Mouse (Mus musculus) adrenal gland (tissue): ENCODE data around the gene Ctsd.
"Not testable (repeated sequence)": the region's sequence is repeated elsewhere in the genome, so short reads cannot be mapped to it uniquely, and the experiment has no call there.

Source experiments
- intact Hi-C: fragments of 180-260 bp; cut with DNase I; formaldehyde crosslinking; loops from one replicate; pipeline ENCODE4 v1.15.1; 2025
- long read RNA-seq, 2 experiments: library from polyadenylated mRNA; unstranded; transcript quantifications; one replicate each; pipeline ENCODE4 v2.0.0; 2020; ENCODE audit warnings: borderline replicate concordance in 1 of 2; ENCODE audit not compliant: insufficient replicate concordance in 1 of 2

Gene Ctsd
- long read RNA-seq, experiment 1, transcript Ctsd-202 (9 exons, 2,127 nt) = major isoform, 1,205 of 1,325 reads
- long read RNA-seq, experiment 1, partial matches to known transcripts = 97 of 1,325 reads
- long read RNA-seq, experiment 1, other reads (novel, unspliced or antisense) = 22 of 1,325 reads
- long read RNA-seq, experiment 2, transcript Ctsd-202 (9 exons, 2,127 nt) = major isoform, 738 of 816 reads
- long read RNA-seq, experiment 2, partial matches to known transcripts = 56 of 816 reads
- long read RNA-seq, experiment 2, other reads (novel, unspliced or antisense) = 22 of 816 reads

DNA sequence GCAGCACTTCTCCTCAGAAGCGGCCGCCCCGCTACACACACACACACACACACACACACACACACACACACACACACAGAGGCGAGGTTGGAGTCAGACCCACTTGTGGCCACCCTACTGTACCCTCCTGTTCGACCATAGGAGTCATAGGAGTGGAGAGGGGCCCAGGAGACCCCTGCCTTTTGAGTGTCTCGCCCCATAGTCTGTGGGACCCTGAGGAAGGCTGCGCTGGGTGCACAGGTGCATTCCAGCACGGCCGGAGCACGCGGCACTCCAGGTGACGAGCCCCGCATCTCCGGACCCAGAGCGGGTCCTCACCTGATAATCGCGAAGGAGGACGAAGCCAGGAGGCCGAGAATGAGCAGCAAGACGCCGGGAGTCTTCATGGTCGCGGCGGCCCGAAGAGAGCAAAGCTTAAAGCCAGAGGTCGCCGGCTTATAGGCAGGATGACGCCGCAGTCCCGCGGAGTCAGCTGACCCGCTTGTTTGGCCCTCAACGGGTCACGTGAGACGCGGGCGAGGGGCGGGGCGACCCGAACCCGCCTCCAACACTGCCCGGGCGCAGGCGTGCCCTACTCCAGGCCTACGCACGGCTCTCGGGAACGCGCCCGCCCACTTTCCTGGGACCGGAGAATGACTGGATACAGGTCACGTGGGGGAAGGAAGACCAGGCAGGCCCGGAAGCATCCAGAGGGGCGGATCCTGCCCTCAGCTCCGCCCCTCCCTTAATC is at the start of gene Ctsd:
TSS of gene Ctsd (minus strand) at position 620 of the 730 bp plus-strand sequence.
- intact Hi-C loops = no loop called here

DNA sequence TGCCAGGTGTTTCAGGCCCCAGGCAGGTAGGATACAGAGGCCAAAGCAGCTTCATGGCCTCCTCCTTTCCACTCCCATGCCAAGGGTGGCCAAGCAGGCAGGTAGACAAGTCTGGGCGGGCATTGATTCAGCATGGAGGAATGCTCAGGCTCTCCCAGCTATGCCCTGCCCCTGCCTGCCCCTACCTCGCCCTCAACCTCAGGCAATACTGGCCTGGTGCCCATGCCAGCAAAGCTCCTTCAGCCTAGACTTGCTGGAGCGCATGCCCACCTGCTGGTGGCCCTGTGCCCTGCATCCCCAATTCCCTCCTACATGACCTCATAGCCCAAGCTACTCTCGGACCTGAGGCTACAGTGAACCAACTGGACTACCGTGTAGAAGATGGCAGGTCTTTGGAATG is 49.5 kb upstream of the Ctsd start:
- intact Hi-C loops = loop anchor here (5.0 kb wide), 1 partner anchor 145 kb away; no protein-coding TSS in a partner anchor

- intact Hi-C loops = loop anchor here (5.0 kb wide), 1 partner anchor 147 kb away; no protein-coding TSS in a partner anchor
These were observed 47.7 kb upstream of the Ctsd start for GRCm38 (mm10) chr7:142435524-142435923.

GRCm38 (mm10) chr7:142434137-142434865 is 46.5 kb upstream of the Ctsd start, which contains the start of gene Syt8:
Syt8 (plus strand) TSS chr7:142434850.
- intact Hi-C loops = no loop called here

DNA sequence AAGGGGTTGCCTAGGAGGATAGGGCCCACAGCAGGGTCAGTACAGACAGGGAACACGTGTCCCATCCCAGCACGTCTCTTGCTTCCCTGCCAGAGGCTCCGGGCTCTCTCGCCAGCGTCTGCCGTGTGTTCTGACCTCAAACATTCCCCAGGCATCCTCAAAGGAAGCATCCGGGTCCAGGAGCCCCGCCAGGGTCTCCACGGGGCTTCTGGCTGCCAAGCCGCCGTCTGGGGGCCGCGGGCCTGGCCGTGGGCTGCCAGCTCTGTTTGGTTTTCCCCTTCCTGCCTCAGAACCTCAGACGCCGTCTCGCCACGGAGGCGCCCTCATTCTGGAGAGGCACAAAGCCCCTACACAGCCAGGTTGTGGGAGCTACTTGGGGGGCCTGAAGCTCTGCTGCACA is 45.8 kb upstream of the Ctsd start:
- intact Hi-C loops = no loop called here

DNA sequence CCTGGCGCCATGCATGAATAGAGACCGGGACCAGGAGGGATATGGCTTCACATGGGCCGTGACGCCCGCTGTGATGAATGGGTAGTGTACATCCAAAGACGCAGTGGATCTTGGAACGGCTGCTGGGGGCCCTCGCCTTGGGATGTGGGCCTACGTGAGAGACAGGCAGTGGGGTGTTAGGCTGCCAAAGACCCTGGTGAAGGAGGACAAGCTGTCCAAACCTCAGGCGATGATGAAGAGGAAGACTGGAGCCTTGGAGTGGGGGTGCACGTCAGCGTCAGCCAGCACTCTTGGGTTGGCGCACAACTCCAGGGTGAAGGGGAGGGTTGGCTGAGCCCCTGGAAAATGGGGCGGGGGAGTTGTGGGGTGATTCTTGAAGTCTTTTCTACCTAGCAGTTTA is 43.3 kb upstream of the Ctsd start:
- intact Hi-C loops = no loop called here

GRCm38 (mm10) chr7:142430160-142430678 is 42.4 kb upstream of the Ctsd start:
- intact Hi-C loops = no loop called here

DNA sequence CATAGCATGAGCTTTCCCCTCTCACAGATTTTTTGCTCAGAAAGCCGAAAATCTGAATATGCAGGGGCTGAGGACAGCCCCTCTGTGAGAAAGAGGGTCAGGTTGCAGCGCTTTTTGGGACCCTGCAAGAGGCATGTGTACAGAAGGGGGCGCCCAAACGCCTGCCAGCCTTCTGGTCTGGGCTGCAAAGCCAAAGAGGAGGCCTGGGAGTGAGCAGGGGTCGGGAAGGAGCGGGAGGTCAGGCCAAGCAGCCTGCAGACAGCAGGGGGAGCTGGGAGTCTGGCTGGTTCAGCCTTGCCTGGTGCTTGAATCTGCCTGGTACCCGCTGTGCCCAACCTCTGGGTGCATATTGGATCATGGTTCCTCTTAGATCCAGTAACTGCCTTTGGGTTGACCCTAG is 40.4 kb upstream of the Ctsd start:
- intact Hi-C loops = no loop called here

- intact Hi-C loops = no loop called here
These were observed 37.9 kb upstream of the Ctsd start for GRCm38 (mm10) chr7:142425641-142426213.

DNA sequence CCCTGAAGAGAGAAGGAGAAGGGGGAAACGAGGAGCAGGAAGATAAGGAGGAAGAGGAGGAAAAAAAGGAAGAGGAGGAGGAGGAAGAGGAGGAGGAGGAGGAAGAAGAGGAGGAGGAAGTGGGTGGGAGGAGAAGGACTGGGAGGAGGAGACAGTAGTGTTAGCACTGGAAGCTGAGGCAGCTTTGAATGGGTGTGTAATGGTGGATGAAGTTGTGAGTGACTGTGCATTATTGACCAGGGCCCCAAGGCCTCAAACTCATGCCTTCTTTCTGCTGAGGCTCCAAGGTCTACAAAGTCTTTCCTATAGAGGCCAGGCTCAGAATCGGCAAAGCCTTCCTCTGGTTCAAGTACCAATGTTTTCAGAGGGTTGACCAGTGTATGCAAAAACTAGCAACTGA is 34.0 kb upstream of the Ctsd start:
- intact Hi-C loops = no loop called here

DNA sequence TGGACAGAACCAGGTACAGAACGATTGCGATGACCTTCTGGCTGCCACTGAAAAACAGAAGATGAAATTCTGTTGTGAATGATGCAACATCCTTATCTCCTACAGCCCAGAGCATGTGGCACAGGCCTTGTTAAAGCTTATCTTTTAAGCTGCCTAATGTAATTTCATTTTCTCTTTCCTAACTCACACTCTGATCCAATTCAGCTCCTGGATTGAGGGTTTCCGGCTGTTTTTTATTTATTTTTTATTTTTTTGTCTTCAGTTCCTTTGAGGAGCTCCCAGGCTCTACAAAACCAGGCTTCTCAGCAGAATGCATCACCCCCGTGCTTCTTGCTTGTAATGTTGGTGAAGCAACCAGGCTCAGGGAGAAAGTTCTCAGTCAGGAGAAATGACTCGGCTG is 32.0 kb upstream of the Ctsd start:
- intact Hi-C loops = no loop called here

DNA sequence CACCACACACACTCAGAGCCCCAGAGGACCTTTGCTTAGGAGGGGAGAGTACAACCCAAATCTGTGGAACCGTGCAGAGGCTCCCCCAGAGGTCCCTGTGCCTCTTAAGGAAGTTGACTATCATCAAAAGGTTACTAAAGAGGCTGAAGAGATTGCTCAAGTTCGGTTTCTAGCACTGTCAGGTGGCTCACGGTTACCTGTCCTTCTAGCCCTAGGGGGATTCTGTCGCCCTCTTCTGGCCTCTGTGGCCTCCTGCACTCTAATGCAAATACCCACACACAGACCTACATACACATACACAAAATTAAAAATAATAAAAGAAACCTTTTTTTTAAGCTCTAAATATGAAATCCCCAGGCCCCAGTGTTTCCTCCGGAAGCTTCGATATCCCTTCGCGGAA is 30.8 kb upstream of the Ctsd start:
- intact Hi-C loops = no loop called here

DNA sequence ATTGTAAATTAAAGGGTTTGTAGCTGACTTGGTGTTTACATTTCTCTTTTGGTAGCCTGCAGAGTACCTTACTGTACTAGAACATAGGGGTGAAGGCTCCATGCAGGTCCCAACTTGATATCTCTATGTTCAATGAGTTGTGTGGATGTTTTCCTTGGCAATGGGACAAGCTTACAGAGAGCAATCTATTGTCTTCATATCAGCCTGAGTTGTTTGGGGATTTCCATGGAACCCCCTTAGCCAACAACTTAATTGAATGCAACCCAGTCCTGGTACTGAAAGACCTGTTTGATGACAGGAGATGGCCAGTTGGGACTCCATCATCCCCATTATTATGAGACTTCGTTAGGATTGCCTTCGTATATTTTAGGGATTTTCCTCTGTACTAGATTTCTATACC is 30.2 kb upstream of the Ctsd start:
- intact Hi-C loops = no loop called here

DNA sequence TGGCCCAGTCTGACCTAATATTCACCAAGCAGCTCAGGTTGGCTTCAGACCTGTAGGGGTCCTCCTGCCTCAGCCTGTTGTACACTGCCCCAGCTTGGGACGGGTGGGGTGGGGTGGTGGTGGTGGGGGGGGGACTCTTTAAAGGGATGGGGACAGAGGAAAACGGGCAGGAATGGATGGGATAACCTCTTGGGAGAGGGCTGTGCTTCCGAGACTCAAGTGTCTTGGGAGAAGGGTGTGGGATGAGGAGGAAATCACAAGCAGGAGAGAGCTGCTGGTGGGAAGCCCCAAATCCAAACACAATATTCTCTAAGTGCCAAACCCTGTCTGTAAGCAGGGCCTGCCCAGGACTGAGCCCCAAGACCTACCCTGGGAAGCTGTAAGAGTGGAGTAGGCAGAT is 28.4 kb upstream of the Ctsd start:
- intact Hi-C loops = no loop called here

DNA sequence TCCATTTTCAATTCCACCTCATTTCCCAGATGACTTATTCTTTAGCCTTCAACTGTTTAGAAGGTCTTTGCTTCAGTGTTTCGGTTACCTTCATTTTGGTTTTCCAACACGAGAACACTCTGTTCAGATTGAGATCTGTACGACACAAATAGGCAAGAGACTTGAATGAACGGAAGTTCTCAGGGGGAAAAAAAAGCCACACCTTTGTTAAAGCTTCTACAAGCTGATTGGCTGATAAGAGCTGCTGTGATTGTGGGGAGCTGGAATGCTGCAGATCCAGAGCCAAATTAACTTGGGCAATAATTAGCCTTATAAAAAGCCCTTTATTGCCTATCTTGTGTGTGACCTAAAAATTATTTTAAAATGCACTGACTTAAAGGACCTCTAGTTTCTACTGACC is 27.5 kb upstream of the Ctsd start:
- intact Hi-C loops = no loop called here

DNA sequence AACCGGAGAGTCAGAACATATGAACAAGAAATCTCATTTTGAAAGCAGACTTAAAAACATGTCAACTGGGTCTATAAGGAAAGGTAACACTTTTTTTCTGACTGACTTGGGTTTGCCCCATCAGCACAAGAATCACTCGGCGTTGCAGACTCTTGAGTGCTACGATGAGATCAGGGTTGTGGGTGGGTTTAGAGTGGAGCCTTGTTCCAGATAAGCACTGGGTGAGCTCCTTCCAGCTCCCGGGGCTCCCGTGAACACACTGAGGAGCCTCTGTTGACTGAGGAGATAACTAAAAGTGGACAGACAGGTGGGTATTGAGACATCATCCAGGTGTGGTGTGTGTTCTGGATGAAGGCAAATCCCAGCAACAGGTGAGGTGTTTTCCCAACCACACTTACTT is 25.4 kb upstream of the Ctsd start:
- intact Hi-C loops = no loop called here

- intact Hi-C loops = no loop called here
These were observed 21.8 kb upstream of the Ctsd start for GRCm38 (mm10) chr7:142409603-142410002.

GRCm38 (mm10) chr7:142408686-142409085 is 20.8 kb upstream of the Ctsd start:
- intact Hi-C loops = no loop called here

- intact Hi-C loops = no loop called here
These were observed 20.1 kb upstream of the Ctsd start for GRCm38 (mm10) chr7:142407935-142408334.

- intact Hi-C loops = not testable (repeated sequence)
These were observed 17.3 kb upstream of the Ctsd start for GRCm38 (mm10) chr7:142405134-142405533.

DNA sequence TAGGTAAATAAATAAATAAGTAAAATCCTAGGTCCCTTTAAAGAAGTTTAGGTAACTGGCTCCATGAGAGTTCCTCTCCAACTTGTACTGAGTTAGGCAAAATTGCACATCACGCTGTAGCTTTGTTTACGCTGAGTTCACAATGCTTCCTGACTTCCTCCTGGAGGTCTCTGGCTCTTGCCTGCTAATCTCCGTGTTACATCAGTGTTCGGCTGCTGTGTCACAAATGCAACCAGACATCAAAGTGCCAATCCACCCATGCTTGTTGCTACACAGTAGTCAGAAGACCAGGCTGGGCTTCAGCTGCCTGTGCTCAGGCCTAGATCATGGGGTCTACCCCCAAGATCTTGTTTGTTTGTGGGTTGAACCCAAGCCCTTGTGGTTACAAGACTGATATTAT is 15.8 kb upstream of the Ctsd start:
- intact Hi-C loops = no loop called here

- intact Hi-C loops = no loop called here
These were observed 12.9 kb upstream of the Ctsd start for GRCm38 (mm10) chr7:142400750-142401142.
